Mouse (Mus musculus) CH12.LX (cell line): Measurements from ENCODE around the gene Krba1. TPM values are rescaled to one million over a fixed set of nuclear protein-coding genes. Genes with fewer than 3 reads are reported as not detected.

ENCODE experiments used
- DNase-seq: peaks from one replicate; pipeline ENCODE4 v3.0.0-alpha.2; 2013; ENCODE audit errors: extremely low read depth
- H3K27ac ChIP-seq: 2 replicates; pipeline ENCODE4 v1.5.1; 2012; ENCODE audit warnings: low read depth, mild to moderate bottlenecking, control low read depth, moderate library complexity; ENCODE audit not compliant: insufficient read depth
- H3K27me3 ChIP-seq: replicated peaks from 2 replicates; pipeline ENCODE3; 2012; ENCODE audit warnings: inconsistent platforms
- H3K36me3 ChIP-seq, 2 experiments: replicated peaks in 1 of 2; 2 replicates each; pipeline versions ENCODE3 to v1.6.1; 2012; ENCODE audit warnings: inconsistent platforms in 1 of 2, low read length in 1 of 2, mild to moderate bottlenecking in 1 of 2, mixed read lengths in 1 of 2, moderate library complexity in 1 of 2; ENCODE audit not compliant: control insufficient read depth in 1 of 2, insufficient read depth in 1 of 2
- H3K4me1 ChIP-seq, 2 experiments: 2 replicates each; pipeline ENCODE4 v1.6.1; 2012; ENCODE audit warnings: inconsistent platforms in 1 of 2, moderate library complexity in 1 of 2; ENCODE audit not compliant: insufficient read depth in 2 of 2, control insufficient read depth in 1 of 2
- H3K4me2 ChIP-seq: 2 replicates; pipeline ENCODE4 v1.6.1; 2012; ENCODE audit warnings: low read depth, mild to moderate bottlenecking, control low read depth; ENCODE audit not compliant: poor library complexity, insufficient read depth, severe bottlenecking
- H3K4me3 ChIP-seq, 3 experiments: fragments of 150-350 bp in 1 of 3; sonication (generic) in 1 of 3; replicated peaks in 1 of 3; 2 replicates each; pipeline versions ENCODE3 to v1.5.1; 2011 to 2012; ENCODE audit warnings: low read depth in 2 of 3, low read length in 2 of 3, mild to moderate bottlenecking in 2 of 3, moderate library complexity in 2 of 3, control low read depth in 1 of 3, improper control_type of control experiment in 1 of 3, inconsistent platforms in 1 of 3, mixed read lengths in 1 of 3; ENCODE audit not compliant: poor library complexity in 1 of 3
- H3K79me2 ChIP-seq: replicated peaks from 2 replicates; pipeline ENCODE4 v1.6.1; 2012; ENCODE audit warnings: mild to moderate bottlenecking, moderate library complexity; ENCODE audit not compliant: control insufficient read depth, poor library complexity, insufficient read depth, severe bottlenecking; ENCODE audit errors: extremely low read depth
- H3K9ac ChIP-seq: 2 replicates; pipeline ENCODE4 v1.6.1; 2012; ENCODE audit warnings: low read depth, mild to moderate bottlenecking, control low read depth, moderate library complexity; ENCODE audit not compliant: insufficient read depth
- H3K9me3 ChIP-seq: replicated peaks from 2 replicates; pipeline ENCODE3; 2012; ENCODE audit warnings: low read length, inconsistent platforms, mixed read lengths
- BHLHE40 ChIP-seq: IDR thresholded peaks from 2 replicates; pipeline ENCODE4 v1.6.1; 2011; ENCODE audit warnings: mild to moderate bottlenecking, low read depth, low read length, improper control_type of control experiment
- CHD1 ChIP-seq: IDR thresholded peaks from 2 replicates; pipeline ENCODE4 v1.6.1; 2012; ENCODE audit warnings: low read depth, low read length, improper control_type of control experiment, inconsistent platforms
- E2F4 ChIP-seq: IDR thresholded peaks from 2 replicates; pipeline ENCODE4 v1.6.1; 2011; ENCODE audit warnings: low read depth, low read length, improper control_type of control experiment; ENCODE audit not compliant: insufficient replicate concordance
- ELF1 ChIP-seq: IDR thresholded peaks from 2 replicates; pipeline ENCODE4 v1.6.1; 2014; ENCODE audit warnings: low read depth, mild to moderate bottlenecking, inconsistent platforms, low read length, improper control_type of control experiment
- EP300 ChIP-seq: IDR thresholded peaks from 2 replicates; pipeline ENCODE4 v1.6.1; 2011; ENCODE audit warnings: low read length, improper control_type of control experiment
- ETS1 ChIP-seq: conservative IDR thresholded peaks from 2 replicates; pipeline ENCODE4 v1.6.1; 2012; ENCODE audit warnings: low read depth, mild to moderate bottlenecking, inconsistent platforms, low read length, improper control_type of control experiment, moderate library complexity
- GABPA ChIP-seq: IDR thresholded peaks from 2 replicates; pipeline ENCODE4 v1.6.1; 2012; ENCODE audit warnings: low read depth, low read length, improper control_type of control experiment, inconsistent platforms; ENCODE audit not compliant: insufficient replicate concordance
- JUN ChIP-seq: IDR thresholded peaks from 2 replicates; pipeline ENCODE4 v1.6.1; 2011; ENCODE audit warnings: low read depth, mild to moderate bottlenecking, low read length, improper control_type of control experiment, moderate library complexity; ENCODE audit not compliant: insufficient read depth
- KAT2A ChIP-seq: IDR thresholded peaks from 2 replicates; pipeline ENCODE4 v1.6.1; 2012; ENCODE audit warnings: low read length, improper control_type of control experiment, inconsistent platforms; ENCODE audit not compliant: insufficient replicate concordance
- MAX ChIP-seq: IDR thresholded peaks from 2 replicates; pipeline ENCODE4 v1.6.1; 2011; ENCODE audit warnings: low read length, improper control_type of control experiment
- MXI1 ChIP-seq: IDR thresholded peaks from 2 replicates; pipeline ENCODE4 v1.6.1; 2011; ENCODE audit warnings: mild to moderate bottlenecking, low read depth, low read length, improper control_type of control experiment
- NELFE ChIP-seq: IDR thresholded peaks from 2 replicates; pipeline ENCODE4 v1.6.1; 2011; ENCODE audit warnings: low read depth, low read length, improper control_type of control experiment
- NRF1 ChIP-seq: IDR thresholded peaks from 2 replicates; pipeline ENCODE4 v1.6.1; 2014; ENCODE audit warnings: low read depth, mild to moderate bottlenecking, inconsistent platforms, low read length, improper control_type of control experiment, moderate library complexity
- POLR2AphosphoS2 ChIP-seq: IDR thresholded peaks from 2 replicates; pipeline ENCODE4 v1.6.1; 2011; ENCODE audit warnings: low read depth, low read length, improper control_type of control experiment
- RAD21 ChIP-seq: IDR thresholded peaks from 2 replicates; pipeline ENCODE4 v1.6.1; 2011; ENCODE audit warnings: low read depth, mild to moderate bottlenecking, low read length, improper control_type of control experiment, moderate library complexity
- RCOR1 ChIP-seq: conservative IDR thresholded peaks from 2 replicates; pipeline ENCODE4 v1.6.1; 2012; ENCODE audit warnings: low read depth, mild to moderate bottlenecking, inconsistent platforms, low read length, improper control_type of control experiment
- USF1 ChIP-seq: IDR thresholded peaks from 2 replicates; pipeline ENCODE4 v1.6.1; 2014; ENCODE audit warnings: low read depth, mild to moderate bottlenecking, inconsistent platforms, low read length, improper control_type of control experiment
- USF2 ChIP-seq: conservative IDR thresholded peaks from 2 replicates; pipeline ENCODE4 v1.6.1; 2011; ENCODE audit warnings: low read depth, low read length, improper control_type of control experiment
- ZKSCAN1 ChIP-seq: IDR thresholded peaks from 2 replicates; pipeline ENCODE4 v1.6.1; 2012; ENCODE audit warnings: low read depth, inconsistent platforms, low read length, improper control_type of control experiment, borderline replicate concordance
- ZMIZ1 ChIP-seq: IDR thresholded peaks from 2 replicates; pipeline ENCODE4 v1.6.1; 2012; ENCODE audit warnings: low read depth, mild to moderate bottlenecking, inconsistent platforms, low read length, improper control_type of control experiment
- dilution Hi-C: fragments of 300-500 bp; cut with MboI; formaldehyde crosslinking; loops from 2 replicates; pipeline ENCODE4 v1.14.3; 2020; ENCODE audit warnings: low sequenced_read_pairs; ENCODE audit not compliant: extremely low pct_unique_long_range_greater_than_20kb, extremely low pct_ligation_motif_present
- in situ Hi-C: fragments of 300-500 bp; cut with MboI; formaldehyde crosslinking; loops from 3 replicates; pipeline ENCODE4 v1.14.3; 2019; ENCODE audit warnings: low sequenced_read_pairs, low pct_ligation_motif_present, low pct_unique_long_range_greater_than_20kb, mixed read lengths
- polyA plus RNA-seq: library from polyadenylated mRNA; unstranded; fragments of >175 nt; gene quantifications from 2 replicates; pipeline ENCODE4 v1.2.1, GENCODE M21; 2012; ENCODE audit warnings: low read depth; ENCODE audit not compliant: insufficient read length
- total RNA-seq, 2 experiments: library from RNA; depleted of rRNA; stranded (reverse); fragments of 300-350 nt in 1 of 2; fragments of >200 nt in 1 of 2; gene quantifications; 2 replicates each; pipeline ENCODE4 v1.2.3; 2012 to 2014

Gene Krba1
- total and polyA plus RNA-seq, 3 experiments = 2.9 to 12.7 (median 9.8) TPM

DNA sequence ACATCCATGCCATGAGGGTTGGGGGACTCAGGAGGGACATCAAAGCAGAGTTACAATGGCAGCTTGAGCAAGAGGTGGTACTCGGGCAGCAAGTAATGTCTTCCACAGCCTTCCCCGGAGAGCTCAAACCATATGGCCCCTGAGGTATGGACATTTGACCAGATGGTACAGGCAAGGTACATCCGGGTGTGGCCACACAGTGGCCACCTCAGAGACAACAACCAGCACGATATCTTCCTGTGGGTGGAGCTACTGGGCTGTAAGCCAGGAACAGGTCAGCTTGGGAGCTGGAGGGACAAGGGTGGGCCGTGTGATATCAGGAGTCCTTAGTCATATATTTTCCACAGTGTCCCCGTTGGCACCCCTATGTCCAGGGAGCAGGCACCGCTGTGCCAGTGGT lies 72.1 kb downstream of the Krba1 start:
- H3K79me2 ChIP-seq = no peaks in the 10 kb centered on the region
- in situ Hi-C loops = no loop called here
- no peak overlapping the region for H3K9ac ChIP-seq
- no peak for TF ChIP-seq KAT2A
- TF ChIP-seq CHD1 = no peak
- no peak for TF ChIP-seq NELFE
- no peak for TF ChIP-seq ETS1
- TF ChIP-seq RCOR1 = no peak
- TF ChIP-seq JUN = no peak
- no peak for TF ChIP-seq MXI1
- no peak for TF ChIP-seq NRF1
- no peak for TF ChIP-seq E2F4
- no peak for TF ChIP-seq GABPA
- no peak for TF ChIP-seq ELF1
- TF ChIP-seq MAX = no peak
- no peak for TF ChIP-seq POLR2AphosphoS2
- no peak for TF ChIP-seq RAD21
- no peak for TF ChIP-seq ZKSCAN1
- TF ChIP-seq ZMIZ1 = no peak
- no peak for TF ChIP-seq BHLHE40
- no peak for TF ChIP-seq EP300
- no peak for TF ChIP-seq USF2
- no peak for TF ChIP-seq USF1
- TF ChIP-seq, all 38 proteins: peak for 0
- Histone ChIP-seq H3K36me3 (no peaks in the 10 kb centered on the region), H3K4me2 (no peak overlapping the region), H3K9me3 (no peaks in the 10 kb centered on the region), H3K27me3 (peaks cover 1% of the 10 kb centered on the region), H3K27ac (no peak overlapping the region), H3K4me1 (peaks cover 2 to 9% of the 10 kb centered on the region in 2 experiments; a peak in 2 of 4 replicates), H3K4me3 (no peak overlapping the region)
- no peak for DNase-seq
- dilution Hi-C loops = no loop called here

Other genes starting within 250 kb of the Krba1 start
- gene Zfp467, start 50.2 kb downstream of the Krba1 start, total RNA-seq (2012; rRNA removed) = 1.6 and 2.1 TPM in 2 replicates
- gene Zfp467, start 50.2 kb downstream of the Krba1 start, total RNA-seq (2014; rRNA removed) = 1.1 and 1.4 TPM in 2 replicates
- gene Zfp467, start 50.2 kb downstream of the Krba1 start, polyA plus RNA-seq = 4.7 and 5.9 TPM in 2 replicates
- gene Sspo, start 52.6 kb downstream of the Krba1 start, total RNA-seq (2012; rRNA removed) = 0.13 and 0.42 TPM in 2 replicates
- 0.08 and 0.11 TPM in 2 replicates for gene Sspo, start 52.6 kb downstream of the Krba1 start, total RNA-seq (2014; rRNA removed)
- 0.17 and 0.18 TPM in 2 replicates for gene Sspo, start 52.6 kb downstream of the Krba1 start, polyA plus RNA-seq
- not detected in 2 replicates for gene Atp6v0e2, start 142.0 kb downstream of the Krba1 start, total RNA-seq (2012; rRNA removed)
- gene Atp6v0e2, start 142.0 kb downstream of the Krba1 start, total RNA-seq (2014; rRNA removed) = not detected in 2 replicates
- gene Atp6v0e2, start 142.0 kb downstream of the Krba1 start, polyA plus RNA-seq = not detected in 2 replicates
- 8.1 and 13.7 TPM in 2 replicates for gene Lrrc61, start 159.2 kb downstream of the Krba1 start, total RNA-seq (2012; rRNA removed)
- 3.8 and 5.6 TPM in 2 replicates for gene Lrrc61, start 159.2 kb downstream of the Krba1 start, total RNA-seq (2014; rRNA removed)
- gene Lrrc61, start 159.2 kb downstream of the Krba1 start, polyA plus RNA-seq = 9.4 and 14.2 TPM in 2 replicates
- 0.46 and 0.72 TPM in 2 replicates for gene Rarres2, start 177.2 kb downstream of the Krba1 start, total RNA-seq (2012; rRNA removed)
- gene Rarres2, start 177.2 kb downstream of the Krba1 start, total RNA-seq (2014; rRNA removed) = not detected in 2 replicates
- not detected in 2 replicates for gene Rarres2, start 177.2 kb downstream of the Krba1 start, polyA plus RNA-seq
- gene Gm45021, start 194.0 kb downstream of the Krba1 start, total RNA-seq (2012; rRNA removed) = not detected in 2 replicates
- not detected in 2 replicates for gene Gm45021, start 194.0 kb downstream of the Krba1 start, total RNA-seq (2014; rRNA removed)
- gene Gm45021, start 194.0 kb downstream of the Krba1 start, polyA plus RNA-seq = not detected in 2 replicates
- 23.6 and 28.0 TPM in 2 replicates for gene Repin1, start 198.3 kb downstream of the Krba1 start, total RNA-seq (2012; rRNA removed)
- gene Repin1, start 198.3 kb downstream of the Krba1 start, total RNA-seq (2014; rRNA removed) = 11.5 and 12.8 TPM in 2 replicates
- 9.7 and 10.7 TPM in 2 replicates for gene Repin1, start 198.3 kb downstream of the Krba1 start, polyA plus RNA-seq
- gene Gm44965, start 198.4 kb downstream of the Krba1 start, total RNA-seq (2012; rRNA removed) = not detected in 2 replicates
- gene Gm44965, start 198.4 kb downstream of the Krba1 start, total RNA-seq (2014; rRNA removed) = not detected in 2 replicates
- not detected in 2 replicates for gene Gm44965, start 198.4 kb downstream of the Krba1 start, polyA plus RNA-seq
- gene Zfp775, start 206.5 kb downstream of the Krba1 start, total RNA-seq (2012; rRNA removed) = 4.7 and 6.5 TPM in 2 replicates
- gene Zfp775, start 206.5 kb downstream of the Krba1 start, total RNA-seq (2014; rRNA removed) = 2.6 and 3.2 TPM in 2 replicates
- 3.3 and 3.5 TPM in 2 replicates for gene Zfp775, start 206.5 kb downstream of the Krba1 start, polyA plus RNA-seq
- gene AI854703, start 231.2 kb downstream of the Krba1 start, total RNA-seq (2012; rRNA removed) = 3.5 and 5.3 TPM in 2 replicates
- 2.1 TPM in 2 replicates for gene AI854703, start 231.2 kb downstream of the Krba1 start, total RNA-seq (2014; rRNA removed)
- gene AI854703, start 231.2 kb downstream of the Krba1 start, polyA plus RNA-seq = 3.1 and 4.8 TPM in 2 replicates